Mouse (Mus musculus) liver, embryonic 15.5 days (tissue): ENCODE data around the gene Arhgap10. TPM values are rescaled to one million over a fixed set of nuclear protein-coding genes. Genes with fewer than 3 reads are reported as not detected.

Experiments used
- ATAC-seq: fragments of 200-750 bp; cut with Nextera tagmentation; 2 replicates; pipeline ENCODE4 v1.8.0; 2017; ENCODE audit warnings: moderate number of reproducible peaks, mild to moderate bottlenecking, moderate library complexity; ENCODE audit not compliant: insufficient read depth
- H3K27ac ChIP-seq: fragments of 300-500 bp; sonication (generic); replicated peaks from 2 replicates; pipeline ENCODE4 v1.5.1; 2015; ENCODE audit warnings: mild to moderate bottlenecking, inconsistent platforms
- H3K27me3 ChIP-seq: fragments of 300-500 bp; sonication (generic); 2 replicates; pipeline ENCODE4 v1.6.1; 2015; ENCODE audit warnings: mild to moderate bottlenecking, inconsistent platforms
- H3K36me3 ChIP-seq: fragments of 300-500 bp; sonication (generic); replicated peaks from 2 replicates; pipeline ENCODE4 v1.6.1; 2015; ENCODE audit warnings: moderate library complexity, mild to moderate bottlenecking, inconsistent platforms
- H3K4me1 ChIP-seq: fragments of 300-500 bp; sonication (generic); replicated peaks from 2 replicates; pipeline ENCODE4 v1.6.1; 2015; ENCODE audit warnings: inconsistent platforms
- H3K4me2 ChIP-seq: fragments of 300-500 bp; sonication (generic); 2 replicates; pipeline ENCODE4 v1.6.1; 2015; ENCODE audit warnings: moderate library complexity, mild to moderate bottlenecking, inconsistent platforms
- H3K4me3 ChIP-seq: fragments of 300-500 bp; sonication (generic); replicated peaks from 2 replicates; pipeline ENCODE4 v1.5.1; 2015; ENCODE audit warnings: mild to moderate bottlenecking, inconsistent platforms
- H3K9ac ChIP-seq: fragments of 300-500 bp; sonication (generic); 2 replicates; pipeline ENCODE4 v1.6.1; 2015; ENCODE audit warnings: moderate library complexity, mild to moderate bottlenecking, inconsistent platforms
- H3K9me3 ChIP-seq: fragments of 300-500 bp; sonication (generic); replicated peaks from 2 replicates; pipeline ENCODE4 v1.6.1; 2016; ENCODE audit warnings: inconsistent platforms
- WGBS: fragments of 180-500 bp; shearing (Covaris S2); methylation state at CpG from one replicate; pipeline ENCODE4 v1.1.7; 2015; ENCODE audit warnings: mixed read lengths; ENCODE audit not compliant: insufficient replicate concordance; 5-methylcytosine and 5-hydroxymethylcytosine counted together
- polyA plus RNA-seq: library from polyadenylated mRNA; unstranded; fragments of >200 nt; fragmentation: Nextera tagmentation; extraction: Ambion mirVana; gene quantifications from 2 replicates; pipeline ENCODE4 v1.2.1, GENCODE M21; 2015

Arhgap10 gene
- polyA plus RNA-seq, 1 experiment from 2014 or later, result 5.8 TPM

DNA sequence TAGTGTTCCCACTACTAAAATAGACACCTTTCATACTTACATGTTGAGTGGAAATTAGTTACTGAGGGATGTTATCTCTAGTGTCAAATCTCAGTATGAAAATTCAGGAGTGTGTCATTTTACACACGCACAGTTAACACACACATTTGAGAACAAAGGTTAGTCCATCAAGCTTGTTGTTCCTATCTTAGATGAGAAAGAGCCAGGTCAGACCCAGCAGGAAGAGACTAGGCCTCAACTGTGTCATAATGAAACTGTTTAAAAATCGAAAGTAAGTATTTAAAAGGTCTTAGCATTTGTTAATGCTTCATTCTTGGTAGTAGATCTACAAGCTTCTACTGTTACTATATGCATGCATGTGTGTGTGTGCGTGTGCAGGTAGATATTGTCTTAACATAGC is 308.5 kb downstream of the Arhgap10 start:
- Histone ChIP-seq H3K9ac (no peak overlapping the region), H3K9me3 (no peaks in the 10 kb centered on the region), H3K27me3 (no peaks in the 10 kb centered on the region), H3K27ac (no peak overlapping the region), H3K36me3 (no peaks in the 10 kb centered on the region), H3K4me3 (no peak overlapping the region), H3K4me1 (no peaks in the 10 kb centered on the region), H3K4me2 (no peak overlapping the region)
- 56% methylated on average over 3 of the region's 3 CpGs for WGBS
- ATAC-seq, result no peak

Other genes with a start within 250 kb of the Arhgap10 start
- 7.6 and 8.0 TPM in 2 replicates for gene Prmt9, start 31.4 kb upstream of the Arhgap10 start, polyA plus RNA-seq
- gene Tmem184c, start 92.7 kb upstream of the Arhgap10 start, polyA plus RNA-seq, result 3.4 TPM in 2 replicates
- 3.0 TPM in 2 replicates for gene Ednra, start 206.5 kb upstream of the Arhgap10 start, polyA plus RNA-seq